Mouse (Mus musculus) liver, embryonic 15.5 days (tissue): ENCODE data around the gene Map9. TPM values are rescaled to one million over a fixed set of nuclear protein-coding genes. Genes with fewer than 3 reads are reported as not detected.

ENCODE experiments used
- ATAC-seq: fragments of 200-750 bp; cut with Nextera tagmentation; 2 replicates; pipeline ENCODE4 v1.8.0; 2017; ENCODE audit warnings: moderate number of reproducible peaks, mild to moderate bottlenecking, moderate library complexity; ENCODE audit not compliant: insufficient read depth
- H3K27ac ChIP-seq: fragments of 300-500 bp; sonication (generic); replicated peaks from 2 replicates; pipeline ENCODE4 v1.5.1; 2015; ENCODE audit warnings: mild to moderate bottlenecking, inconsistent platforms
- H3K27me3 ChIP-seq: fragments of 300-500 bp; sonication (generic); 2 replicates; pipeline ENCODE4 v1.6.1; 2015; ENCODE audit warnings: mild to moderate bottlenecking, inconsistent platforms
- H3K36me3 ChIP-seq: fragments of 300-500 bp; sonication (generic); replicated peaks from 2 replicates; pipeline ENCODE4 v1.6.1; 2015; ENCODE audit warnings: moderate library complexity, mild to moderate bottlenecking, inconsistent platforms
- H3K4me1 ChIP-seq: fragments of 300-500 bp; sonication (generic); replicated peaks from 2 replicates; pipeline ENCODE4 v1.6.1; 2015; ENCODE audit warnings: inconsistent platforms
- H3K4me2 ChIP-seq: fragments of 300-500 bp; sonication (generic); 2 replicates; pipeline ENCODE4 v1.6.1; 2015; ENCODE audit warnings: moderate library complexity, mild to moderate bottlenecking, inconsistent platforms
- H3K4me3 ChIP-seq: fragments of 300-500 bp; sonication (generic); replicated peaks from 2 replicates; pipeline ENCODE4 v1.5.1; 2015; ENCODE audit warnings: mild to moderate bottlenecking, inconsistent platforms
- H3K9ac ChIP-seq: fragments of 300-500 bp; sonication (generic); 2 replicates; pipeline ENCODE4 v1.6.1; 2015; ENCODE audit warnings: moderate library complexity, mild to moderate bottlenecking, inconsistent platforms
- H3K9me3 ChIP-seq: fragments of 300-500 bp; sonication (generic); replicated peaks from 2 replicates; pipeline ENCODE4 v1.6.1; 2016; ENCODE audit warnings: inconsistent platforms
- WGBS: fragments of 180-500 bp; shearing (Covaris S2); methylation state at CpG from one replicate; pipeline ENCODE4 v1.1.7; 2015; ENCODE audit warnings: mixed read lengths; ENCODE audit not compliant: insufficient replicate concordance; 5-methylcytosine and 5-hydroxymethylcytosine counted together
- polyA plus RNA-seq: library from polyadenylated mRNA; unstranded; fragments of >200 nt; fragmentation: Nextera tagmentation; extraction: Ambion mirVana; gene quantifications from 2 replicates; pipeline ENCODE4 v1.2.1, GENCODE M21; 2015

Map9 gene
- polyA plus RNA-seq, 1 experiment from 2014 or later, result 0.12 TPM

- no peak for ATAC-seq
- peaks cover 6% of the 10 kb centered on the region; the same call in 1 of the 2 replicates for H3K4me1 ChIP-seq
- H3K36me3 ChIP-seq, result no peaks in the 10 kb centered on the region
- no peak overlapping the region for H3K4me2 ChIP-seq
- no peak overlapping the region for H3K27ac ChIP-seq
- 8% methylated on average over 4 of the region's 4 CpGs for WGBS
- peaks cover 16% of the 10 kb centered on the region for H3K27me3 ChIP-seq
- no peak overlapping the region for H3K9ac ChIP-seq
- H3K9me3 ChIP-seq, result no peaks in the 10 kb centered on the region
- H3K4me3 ChIP-seq, result no peak overlapping the region
These were observed 4.6 kb downstream of the Map9 start for GRCm38 (mm10) chr3:82362452-82362851.

DNA sequence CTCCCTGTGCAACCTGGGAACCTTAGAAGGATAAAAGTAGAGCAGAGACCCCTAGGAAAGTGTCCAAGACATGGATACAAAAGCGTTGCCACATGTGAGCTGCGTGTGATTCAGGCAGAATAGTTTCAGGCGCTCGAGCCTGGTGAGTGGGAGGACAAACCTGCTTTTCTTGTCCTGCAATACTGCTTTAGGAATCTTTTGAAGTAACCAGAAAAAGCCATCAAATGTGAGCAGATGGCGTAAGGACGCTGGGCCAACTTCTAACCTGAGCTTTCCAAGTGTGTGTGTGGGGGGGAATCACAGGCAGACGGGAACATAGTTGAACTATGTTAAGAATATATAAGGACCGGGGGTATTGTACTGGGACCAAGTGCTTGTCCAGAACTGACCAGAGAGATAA is 6.7 kb downstream of the Map9 start:
- Histone ChIP-seq H3K4me3 (no peak overlapping the region), H3K9ac (no peak overlapping the region), H3K27me3 (no peaks in the 10 kb centered on the region), H3K9me3 (no peaks in the 10 kb centered on the region), H3K36me3 (no peaks in the 10 kb centered on the region), H3K4me2 (no peak overlapping the region), H3K27ac (no peak overlapping the region), H3K4me1 (no peaks in the 10 kb centered on the region)
- ATAC-seq, result no peak
- 65% methylated on average over 8 of the region's 8 CpGs for WGBS

- H3K4me2 ChIP-seq, result no peak overlapping the region
- H3K27ac ChIP-seq, result no peak overlapping the region
- H3K27me3 ChIP-seq, result no peaks in the 10 kb centered on the region
- WGBS, result 27% methylated on average over 4 of the region's 4 CpGs
- H3K4me3 ChIP-seq, result no peak overlapping the region
- no peaks in the 10 kb centered on the region for H3K36me3 ChIP-seq
- ATAC-seq, result no peak
- H3K9ac ChIP-seq, result no peak overlapping the region
- no peaks in the 10 kb centered on the region for H3K4me1 ChIP-seq
- no peaks in the 10 kb centered on the region for H3K9me3 ChIP-seq
These were observed 7.1 kb downstream of the Map9 start for GRCm38 (mm10) chr3:82364988-82365387.

GRCm38 (mm10) chr3:82369063-82369860 is 11.4 kb downstream of the Map9 start:
- no peak overlapping the region for H3K4me2 ChIP-seq
- H3K36me3 ChIP-seq, result no peaks in the 10 kb centered on the region
- 70% methylated on average over 21 of the region's 21 CpGs for WGBS
- no peak overlapping the region for H3K9ac ChIP-seq
- no peaks in the 10 kb centered on the region for H3K4me1 ChIP-seq
- ATAC-seq, result no peak
- no peaks in the 10 kb centered on the region for H3K27me3 ChIP-seq
- H3K4me3 ChIP-seq, result no peak overlapping the region
- no peak overlapping the region for H3K27ac ChIP-seq
- no peaks in the 10 kb centered on the region for H3K9me3 ChIP-seq

GRCm38 (mm10) chr3:82370439-82371011 is 12.7 kb downstream of the Map9 start:
- WGBS, result 63% methylated on average over 10 of the region's 10 CpGs
- no peak overlapping the region for H3K27ac ChIP-seq
- H3K27me3 ChIP-seq, result no peaks in the 10 kb centered on the region
- H3K4me2 ChIP-seq, result no peak overlapping the region
- ATAC-seq, result no peak
- H3K9me3 ChIP-seq, result no peaks in the 10 kb centered on the region
- H3K9ac ChIP-seq, result no peak overlapping the region
- no peaks in the 10 kb centered on the region for H3K4me1 ChIP-seq
- no peak overlapping the region for H3K4me3 ChIP-seq
- no peaks in the 10 kb centered on the region for H3K36me3 ChIP-seq

DNA sequence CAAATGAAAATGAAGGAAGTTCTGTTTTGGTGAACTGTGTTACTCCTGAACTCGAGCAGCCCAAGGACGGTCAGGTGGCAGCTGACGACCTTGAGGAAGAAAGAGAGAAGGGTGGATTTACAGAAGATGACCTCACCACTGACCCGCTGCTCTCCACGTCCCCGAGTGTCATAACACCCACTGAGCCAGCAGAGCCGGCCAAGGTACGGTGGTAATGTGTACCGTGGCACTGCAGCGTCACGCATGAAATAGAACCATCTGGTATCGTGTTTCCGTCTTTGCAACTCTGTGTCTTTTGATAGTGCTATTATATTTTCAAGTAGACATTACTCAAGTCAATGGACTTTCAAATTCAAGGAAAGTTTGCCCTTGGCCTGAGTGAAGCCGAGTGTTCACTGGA is 19.1 kb downstream of the Map9 start:
- H3K27ac ChIP-seq, result no peak overlapping the region
- no peak overlapping the region for H3K4me2 ChIP-seq
- H3K4me3 ChIP-seq, result no peak overlapping the region
- ATAC-seq, result no peak
- WGBS, result 79% methylated on average over 14 of the region's 14 CpGs
- H3K9ac ChIP-seq, result no peak overlapping the region
- H3K9me3 ChIP-seq, result no peaks in the 10 kb centered on the region
- H3K27me3 ChIP-seq, result no peaks in the 10 kb centered on the region
- no peaks in the 10 kb centered on the region for H3K36me3 ChIP-seq
- no peaks in the 10 kb centered on the region for H3K4me1 ChIP-seq

- Histone ChIP-seq H3K9ac (no peak overlapping the region), H3K4me2 (no peak overlapping the region), H3K4me1 (no peaks in the 10 kb centered on the region), H3K27ac (no peak overlapping the region), H3K9me3 (no peaks in the 10 kb centered on the region), H3K4me3 (no peak overlapping the region), H3K36me3 (no peaks in the 10 kb centered on the region), H3K27me3 (no peaks in the 10 kb centered on the region)
- ATAC-seq, result no peak
- WGBS, result 67% methylated on average over 11 of the region's 11 CpGs
These were observed 24.5 kb downstream of the Map9 start for GRCm38 (mm10) chr3:82382325-82382724.

- Histone ChIP-seq H3K9ac (no peak overlapping the region), H3K27ac (no peak overlapping the region), H3K4me3 (no peak overlapping the region), H3K36me3 (no peaks in the 10 kb centered on the region), H3K4me2 (no peak overlapping the region), H3K9me3 (no peaks in the 10 kb centered on the region), H3K27me3 (no peaks in the 10 kb centered on the region), H3K4me1 (no peaks in the 10 kb centered on the region)
- 71% methylated on average over 8 of the region's 8 CpGs for WGBS
- no peak for ATAC-seq
These were observed 27.2 kb downstream of the Map9 start for GRCm38 (mm10) chr3:82385091-82385490.

DNA sequence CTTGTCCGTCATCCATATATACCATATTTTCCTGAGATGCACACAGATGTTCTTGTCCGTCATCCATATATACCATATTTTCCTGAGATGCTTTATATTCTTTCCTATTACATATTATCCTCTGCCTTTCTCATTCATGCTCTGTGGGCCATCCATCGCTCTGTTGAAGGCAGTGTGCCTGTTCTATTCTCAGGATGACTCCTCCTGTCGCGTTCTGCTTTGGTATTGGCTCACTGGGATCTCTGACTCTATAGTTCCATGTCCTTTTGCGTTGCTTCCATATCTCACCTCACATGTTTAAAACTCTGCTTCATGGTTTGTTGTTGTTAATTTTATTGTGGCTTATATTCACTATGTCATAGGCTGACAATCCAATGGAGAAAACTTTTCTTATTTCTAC is 48.0 kb downstream of the Map9 start:
- Histone ChIP-seq H3K36me3 (no peaks in the 10 kb centered on the region), H3K4me3 (no peak overlapping the region), H3K27me3 (no peaks in the 10 kb centered on the region), H3K4me2 (no peak overlapping the region), H3K27ac (no peak overlapping the region), H3K9me3 (no peaks in the 10 kb centered on the region), H3K4me1 (no peaks in the 10 kb centered on the region), H3K9ac (no peak overlapping the region)
- no peak for ATAC-seq
- 63% methylated on average over 6 of the region's 6 CpGs for WGBS

GRCm38 (mm10) chr3:82406336-82406735 is 48.5 kb downstream of the Map9 start:
- H3K27me3 ChIP-seq, result no peaks in the 10 kb centered on the region
- ATAC-seq, result no peak
- no peaks in the 10 kb centered on the region for H3K9me3 ChIP-seq
- H3K4me1 ChIP-seq, result no peaks in the 10 kb centered on the region
- H3K4me2 ChIP-seq, result no peak overlapping the region
- H3K36me3 ChIP-seq, result no peaks in the 10 kb centered on the region
- H3K27ac ChIP-seq, result no peak overlapping the region
- no peak overlapping the region for H3K4me3 ChIP-seq
- WGBS, result 63% methylated on average over 3 of the region's 3 CpGs
- H3K9ac ChIP-seq, result no peak overlapping the region

- Histone ChIP-seq H3K36me3 (no peaks in the 10 kb centered on the region), H3K27me3 (no peaks in the 10 kb centered on the region)
- WGBS, result 38% methylated on average over 2 of the region's 2 CpGs
These were observed 49.6 kb downstream of the Map9 start for GRCm38 (mm10) chr3:82407432-82407831.

DNA sequence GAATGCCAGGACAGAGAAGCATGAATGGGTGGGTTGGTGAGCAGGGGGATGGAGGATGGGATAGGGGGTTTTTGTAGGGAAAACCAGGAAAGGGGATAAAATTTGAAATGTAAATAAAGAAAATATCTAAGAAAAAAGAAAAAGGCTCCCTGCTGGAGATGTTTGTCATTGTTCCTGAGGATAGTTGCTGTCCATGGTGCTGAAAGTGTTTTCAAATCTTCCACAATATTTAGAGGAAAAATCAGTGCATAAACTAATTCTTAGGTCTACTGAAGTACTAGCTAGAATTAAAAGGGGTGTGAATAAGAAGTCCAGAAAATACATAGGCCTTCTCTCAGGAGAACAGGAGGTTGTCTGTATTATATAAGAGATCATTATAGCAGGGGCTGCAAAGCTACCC is 54.6 kb downstream of the Map9 start:
- Histone ChIP-seq H3K9ac (no peak overlapping the region), H3K4me1 (no peaks in the 10 kb centered on the region), H3K4me2 (no peak overlapping the region), H3K27me3 (no peaks in the 10 kb centered on the region), H3K9me3 (no peaks in the 10 kb centered on the region), H3K36me3 (no peaks in the 10 kb centered on the region), H3K4me3 (no peak overlapping the region), H3K27ac (no peak overlapping the region)
- no peak for ATAC-seq

More at GRCm38 (mm10) chr3:82407432-82407831, 49.6 kb downstream of the Map9 start:
- no peak for ATAC-seq
- Histone ChIP-seq H3K9me3 (no peaks in the 10 kb centered on the region), H3K4me1 (no peaks in the 10 kb centered on the region), H3K27ac (no peak overlapping the region), H3K4me3 (no peak overlapping the region), H3K9ac (no peak overlapping the region), H3K4me2 (no peak overlapping the region)
